Mouse (Mus musculus): ENCODE results near the gene Abca13. TPM values are rescaled to one million over a fixed set of nuclear protein-coding genes. Genes with fewer than 3 reads are reported as not detected.
"Not testable (repeated sequence)": the region's sequence is repeated elsewhere in the genome, so short reads cannot be mapped to it uniquely, and the experiment has no call there.

Abca13 gene
- total and polyA plus RNA-seq, 2 experiments from 2014 or later: 0.05 to 0.06 TPM

GRCm38 (mm10) chr11:9167331-9167730, 24.4 kb upstream of the Abca13 start:
- no peak for TF ChIP-seq CTCF (IDR thresholded peaks at IDR 0.05; ENCODE audit: low read depth)
- ATAC-seq (no peak), DNase-seq (no peak)
- Histone ChIP-seq H3K27ac (ENCODE audit: low read depth, low read length) (no peak overlapping the region), H3K36me3 (ENCODE audit: insufficient read depth) (no peaks in the 10 kb centered on the region), H3K27me3 (ENCODE audit: insufficient read depth, low read length) (no peaks in the 10 kb centered on the region), H3K4me3 (ENCODE audit: low read depth, low read length) (no peak overlapping the region), H3K9ac (no peak overlapping the region), H3K4me2 (ENCODE audit: low read depth) (no peak overlapping the region), H3K4me1 (ENCODE audit: insufficient read depth) (no peaks in the 10 kb centered on the region), H3K9me3 (ENCODE audit: low read length) (no peaks in the 10 kb centered on the region)
- WGBS: 97% methylated on average over 2 of the region's 2 CpGs

DNA sequence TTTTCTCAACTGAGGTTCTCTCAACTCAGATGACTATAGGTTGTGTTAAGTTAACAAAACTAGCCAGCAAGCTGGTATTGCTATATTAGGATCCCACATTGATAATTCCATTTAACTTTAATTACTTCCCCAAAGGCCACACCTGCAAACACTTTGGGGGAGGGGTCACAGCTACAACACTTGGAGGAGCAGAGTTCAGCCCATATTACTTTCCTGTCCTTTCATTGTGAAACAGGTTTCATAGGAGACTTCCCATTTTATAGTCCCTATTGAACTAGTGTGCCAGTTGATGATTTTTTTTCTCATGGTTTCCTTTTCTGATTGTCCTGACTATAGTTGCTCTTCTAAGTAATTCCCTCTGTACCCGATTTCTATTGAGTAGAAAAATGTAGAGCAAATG, 10.3 kb upstream of the Abca13 start:
- H3K4me3 ChIP-seq (ENCODE audit: low read depth, low read length): no peak overlapping the region
- H3K27ac ChIP-seq (ENCODE audit: low read depth, low read length): no peak overlapping the region
- H3K9me3 ChIP-seq (ENCODE audit: low read length): no peaks in the 10 kb centered on the region
- H3K4me2 ChIP-seq (ENCODE audit: low read depth): no peak overlapping the region
- ATAC-seq (no peak), DNase-seq (no peak)
- H3K9ac ChIP-seq: no peak overlapping the region
- no peak for TF ChIP-seq CTCF (IDR thresholded peaks at IDR 0.05; ENCODE audit: low read depth)
- H3K4me1 ChIP-seq (ENCODE audit: insufficient read depth): no peaks in the 10 kb centered on the region
- no peaks in the 10 kb centered on the region for H3K36me3 ChIP-seq (ENCODE audit: insufficient read depth)
- 91% methylated on average over 1 of the region's 1 CpGs for WGBS
- H3K27me3 ChIP-seq (ENCODE audit: insufficient read depth, low read length): no peaks in the 10 kb centered on the region

GRCm38 (mm10) chr11:9189471-9189870, 2.3 kb upstream of the Abca13 start:
- H3K4me3 ChIP-seq (ENCODE audit: low read depth, low read length); H3K27me3 ChIP-seq (ENCODE audit: insufficient read depth, low read length); H3K36me3 ChIP-seq (ENCODE audit: insufficient read depth); ATAC-seq; H3K9ac ChIP-seq; DNase-seq; H3K4me2 ChIP-seq (ENCODE audit: low read depth); H3K4me1 ChIP-seq (ENCODE audit: insufficient read depth); H3K9me3 ChIP-seq (ENCODE audit: low read length); H3K27ac ChIP-seq (ENCODE audit: low read depth, low read length): not testable (repeated sequence)

- Histone ChIP-seq H3K27me3 (ENCODE audit: insufficient read depth, low read length) (no peaks in the 10 kb centered on the region), H3K27ac (ENCODE audit: low read depth, low read length) (no peak overlapping the region), H3K4me1 (ENCODE audit: insufficient read depth) (no peaks in the 10 kb centered on the region), H3K4me2 (ENCODE audit: low read depth) (no peak overlapping the region), H3K36me3 (ENCODE audit: insufficient read depth) (no peaks in the 10 kb centered on the region), H3K4me3 (ENCODE audit: low read depth, low read length) (no peak overlapping the region), H3K9ac (no peak overlapping the region), H3K9me3 (ENCODE audit: low read length) (no peaks in the 10 kb centered on the region)
- WGBS: 33% methylated on average over 10 of the region's 11 CpGs
- no peak for DNase-seq
- peak; percentile 38; the same call in 1 of the 2 replicates for ATAC-seq
- no peak for TF ChIP-seq CTCF (IDR thresholded peaks at IDR 0.05; ENCODE audit: low read depth)
Observed at GRCm38 (mm10) chr11:9190772-9191554, 779 bp upstream of the Abca13 start.

DNA sequence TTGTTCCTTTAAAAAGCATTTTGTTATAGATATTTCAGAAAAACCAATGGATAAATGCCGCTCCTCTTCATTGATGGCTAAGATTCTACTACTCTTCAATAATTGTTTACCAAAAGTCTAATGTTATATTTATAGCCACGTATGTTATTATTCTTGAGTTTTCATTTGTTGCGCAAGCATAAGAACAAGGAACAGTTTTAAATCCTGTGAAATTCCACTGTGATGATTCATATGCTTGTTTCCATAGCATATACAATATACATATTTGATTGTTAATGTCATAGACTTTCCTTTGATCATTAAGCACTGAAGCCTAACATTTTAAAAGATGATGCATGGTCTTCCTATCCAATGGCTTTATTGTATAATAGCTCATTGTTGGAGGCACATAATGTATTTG, 3.1 kb downstream of the Abca13 start:
- 94% methylated on average over 3 of the region's 3 CpGs for WGBS
- no peaks in the 10 kb centered on the region for H3K36me3 ChIP-seq (ENCODE audit: insufficient read depth)
- H3K4me2 ChIP-seq (ENCODE audit: low read depth): no peak overlapping the region
- H3K27me3 ChIP-seq (ENCODE audit: insufficient read depth, low read length): no peaks in the 10 kb centered on the region
- H3K4me1 ChIP-seq (ENCODE audit: insufficient read depth): no peaks in the 10 kb centered on the region
- TF ChIP-seq CTCF (IDR thresholded peaks at IDR 0.05; ENCODE audit: low read depth): no peak
- H3K4me3 ChIP-seq (ENCODE audit: low read depth, low read length): no peak overlapping the region
- ATAC-seq (no peak), DNase-seq (no peak)
- no peaks in the 10 kb centered on the region for H3K9me3 ChIP-seq (ENCODE audit: low read length)
- no peak overlapping the region for H3K9ac ChIP-seq
- H3K27ac ChIP-seq (ENCODE audit: low read depth, low read length): no peak overlapping the region

GRCm38 (mm10) chr11:9199868-9200267, 8.1 kb downstream of the Abca13 start:
- H3K4me1 ChIP-seq (ENCODE audit: insufficient read depth): no peaks in the 10 kb centered on the region
- no peak for DNase-seq
- H3K36me3 ChIP-seq (ENCODE audit: insufficient read depth): no peaks in the 10 kb centered on the region
- no peak for TF ChIP-seq CTCF (IDR thresholded peaks at IDR 0.05; ENCODE audit: low read depth)
- ATAC-seq: no peak
- H3K4me3 ChIP-seq (ENCODE audit: low read depth, low read length): no peak overlapping the region
- WGBS: 63% methylated on average over 2 of the region's 2 CpGs
- H3K27ac ChIP-seq (ENCODE audit: low read depth, low read length): no peak overlapping the region
- H3K9me3 ChIP-seq (ENCODE audit: low read length): no peaks in the 10 kb centered on the region
- no peak overlapping the region for H3K4me2 ChIP-seq (ENCODE audit: low read depth)
- H3K27me3 ChIP-seq (ENCODE audit: insufficient read depth, low read length): no peaks in the 10 kb centered on the region
- H3K9ac ChIP-seq: no peak overlapping the region

DNA sequence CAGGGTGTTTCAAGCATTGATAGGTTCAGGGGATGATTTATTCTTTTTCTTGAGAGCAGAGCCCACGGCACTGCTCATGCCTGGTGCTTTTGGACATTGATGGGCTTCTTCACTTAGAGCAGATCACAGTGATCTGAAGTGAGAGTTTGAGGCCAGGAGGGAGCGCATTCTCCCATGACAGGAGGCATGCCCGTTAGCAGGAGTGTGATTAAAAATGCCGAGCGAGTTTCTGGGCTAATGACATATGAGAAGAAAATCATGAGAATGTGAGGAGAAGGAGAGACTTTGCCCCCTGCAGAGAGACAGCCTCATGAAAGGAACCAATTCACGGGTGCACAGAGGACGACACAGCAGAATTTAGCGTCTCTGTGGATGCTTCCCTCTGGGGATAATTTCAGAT, 19.0 kb downstream of the Abca13 start:
- ATAC-seq: no peak
- H3K27me3 ChIP-seq (ENCODE audit: insufficient read depth, low read length): no peaks in the 10 kb centered on the region
- H3K4me2 ChIP-seq (ENCODE audit: low read depth): no peak overlapping the region
- no peak overlapping the region for H3K4me3 ChIP-seq (ENCODE audit: low read depth, low read length)
- H3K36me3 ChIP-seq (ENCODE audit: insufficient read depth): no peaks in the 10 kb centered on the region
- H3K9me3 ChIP-seq (ENCODE audit: low read length): no peaks in the 10 kb centered on the region
- H3K4me1 ChIP-seq (ENCODE audit: insufficient read depth): no peaks in the 10 kb centered on the region
- DNase-seq: no peak
- WGBS: 31% methylated on average over 8 of the region's 8 CpGs
- no peak for TF ChIP-seq CTCF (IDR thresholded peaks at IDR 0.05; ENCODE audit: low read depth)
- no peak overlapping the region for H3K27ac ChIP-seq (ENCODE audit: low read depth, low read length)
- no peak overlapping the region for H3K9ac ChIP-seq
